Mouse (Mus musculus) lung, embryonic 14.5 days (tissue): ENCODE measurements around the gene Calcoco1. TPM values are rescaled to one million over a fixed set of nuclear protein-coding genes. Genes with fewer than 3 reads are reported as not detected.

ENCODE experiments used
- ATAC-seq: fragments of 200-750 bp; cut with Nextera tagmentation; 2 replicates; pipeline ENCODE4 v1.8.0; 2017; ENCODE audit warnings: mild to moderate bottlenecking, moderate TSS enrichment, moderate library complexity; ENCODE audit not compliant: insufficient read depth
- DNase-seq: peaks from one replicate; pipeline ENCODE4 v3.0.0-alpha.2; 2015
- H3K27ac ChIP-seq: fragments of 300-500 bp; sonication (generic); 2 replicates; pipeline ENCODE4 v1.5.1; 2014; ENCODE audit warnings: low read depth, mild to moderate bottlenecking, moderate library complexity
- H3K27me3 ChIP-seq: fragments of 300-500 bp; sonication (generic); 2 replicates; pipeline ENCODE4 v1.6.1; 2014; ENCODE audit warnings: low read length, control low read depth; ENCODE audit not compliant: insufficient read depth
- H3K36me3 ChIP-seq: fragments of 300-500 bp; sonication (generic); 2 replicates; pipeline ENCODE4 v1.6.1; 2014; ENCODE audit warnings: control low read depth; ENCODE audit not compliant: insufficient read depth
- H3K4me1 ChIP-seq: fragments of 300-500 bp; sonication (generic); 2 replicates; pipeline ENCODE4 v1.6.1; 2014; ENCODE audit warnings: antibody characterized with exemption, control low read depth; ENCODE audit not compliant: insufficient read depth
- H3K4me2 ChIP-seq: fragments of 300-500 bp; sonication (generic); 2 replicates; pipeline ENCODE4 v1.6.1; 2014; ENCODE audit warnings: mild to moderate bottlenecking
- H3K4me3 ChIP-seq: fragments of 300-500 bp; sonication (generic); 2 replicates; pipeline ENCODE4 v1.5.1; 2014; ENCODE audit warnings: low read depth, low read length
- H3K9ac ChIP-seq: fragments of 300-500 bp; sonication (generic); 2 replicates; pipeline ENCODE4 v1.6.1; 2014
- H3K9me3 ChIP-seq: fragments of 300-500 bp; sonication (generic); 2 replicates; pipeline ENCODE4 v1.6.1; 2016; ENCODE audit warnings: low read depth, low read length, control low read depth
- CTCF ChIP-seq: IDR thresholded peaks from 2 replicates; pipeline ENCODE4 v1.5.1; 2016; ENCODE audit warnings: antibody characterized with exemption, low read depth
- WGBS: fragments of 180-500 bp; shearing (Covaris S2); extraction: QIAGEN DNeasy Blood & Tissue Kit; methylation state at CpG from one replicate; pipeline ENCODE4 v1.1.7; 2014; 5-methylcytosine and 5-hydroxymethylcytosine counted together
- polyA plus RNA-seq: library from polyadenylated mRNA; unstranded; fragments of >200 nt; fragmentation: Nextera tagmentation; extraction: Ambion mirVana; gene quantifications from 2 replicates; pipeline ENCODE4 v1.2.1, GENCODE M21; 2014

Calcoco1 gene
- polyA plus RNA-seq, 1 experiment from 2014 or later, result 36.4 TPM

- H3K4me2 ChIP-seq, result peak overlapping the region; percentile 83
- under 1% methylated on average over 32 of the region's 32 CpGs for WGBS
- H3K27me3 ChIP-seq, result peaks cover 63% of the 10 kb centered on the region
- H3K4me3 ChIP-seq, result peak overlapping the region; percentile 45
- ATAC-seq (peak; percentile 74), DNase-seq (peak; percentile 77)
- H3K9me3 ChIP-seq, result no peaks in the 10 kb centered on the region
- no peaks in the 10 kb centered on the region for H3K36me3 ChIP-seq
- no peaks in the 10 kb centered on the region; the same call in 1 of the 2 replicates for H3K4me1 ChIP-seq
- H3K27ac ChIP-seq, result no peak overlapping the region
- peak; percentile 66 for TF ChIP-seq CTCF
- H3K9ac ChIP-seq, result peak overlapping the region; percentile 40
These were observed 29.0 kb downstream of the Calcoco1 start for GRCm38 (mm10) chr15:102692991-102693411.

DNA sequence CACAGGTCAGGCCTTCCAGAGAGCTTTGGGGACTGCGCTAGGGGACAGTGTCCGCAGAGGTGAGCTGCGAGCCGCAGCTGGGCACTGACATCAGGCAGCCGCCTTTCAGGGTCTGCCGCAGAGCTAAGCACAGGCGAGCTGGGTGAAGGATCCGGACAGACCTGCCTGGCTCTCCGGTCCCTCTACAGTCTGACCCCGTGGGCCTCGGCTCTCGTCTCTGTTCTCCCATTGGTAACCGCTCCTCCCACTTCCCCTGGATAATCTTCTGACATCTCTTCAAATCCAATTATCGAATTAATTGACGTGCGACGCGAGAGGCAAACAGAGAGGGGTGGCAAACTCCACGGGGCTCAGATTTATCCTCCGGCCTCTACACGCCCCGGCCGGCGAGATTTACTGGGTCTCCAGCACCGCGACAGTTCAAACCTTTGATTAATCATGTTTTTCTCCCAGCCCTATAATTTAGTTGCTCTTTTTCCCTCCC lies 29.6 kb downstream of the Calcoco1 start:
- H3K9ac ChIP-seq, result peak overlapping the region; percentile 40
- peak overlapping the region; percentile 83 for H3K4me2 ChIP-seq
- peak overlapping the region; percentile 45 for H3K4me3 ChIP-seq
- no peak for TF ChIP-seq CTCF
- H3K36me3 ChIP-seq, result no peaks in the 10 kb centered on the region
- peaks cover 57% of the 10 kb centered on the region for H3K27me3 ChIP-seq
- 2% methylated on average over 26 of the region's 26 CpGs for WGBS
- H3K9me3 ChIP-seq, result no peaks in the 10 kb centered on the region
- H3K4me1 ChIP-seq, result no peaks in the 10 kb centered on the region; the same call in 1 of the 2 replicates
- peak; percentile 34 for DNase-seq
- H3K27ac ChIP-seq, result no peak overlapping the region
- peak; percentile 36; the same call in 1 of the 2 replicates for ATAC-seq

GRCm38 (mm10) chr15:102685791-102686190 lies 36.2 kb downstream of the Calcoco1 start:
- Histone ChIP-seq H3K27ac (no peak overlapping the region), H3K4me1 (no peaks in the 10 kb centered on the region), H3K9ac (no peak overlapping the region), H3K4me2 (no peak overlapping the region), H3K9me3 (no peaks in the 10 kb centered on the region), H3K27me3 (no peaks in the 10 kb centered on the region), H3K4me3 (no peak overlapping the region), H3K36me3 (no peaks in the 10 kb centered on the region)
- no peak for DNase-seq
- ATAC-seq, result no peak
- no peak for TF ChIP-seq CTCF
- 15% methylated on average over 4 of the region's 4 CpGs for WGBS

DNA sequence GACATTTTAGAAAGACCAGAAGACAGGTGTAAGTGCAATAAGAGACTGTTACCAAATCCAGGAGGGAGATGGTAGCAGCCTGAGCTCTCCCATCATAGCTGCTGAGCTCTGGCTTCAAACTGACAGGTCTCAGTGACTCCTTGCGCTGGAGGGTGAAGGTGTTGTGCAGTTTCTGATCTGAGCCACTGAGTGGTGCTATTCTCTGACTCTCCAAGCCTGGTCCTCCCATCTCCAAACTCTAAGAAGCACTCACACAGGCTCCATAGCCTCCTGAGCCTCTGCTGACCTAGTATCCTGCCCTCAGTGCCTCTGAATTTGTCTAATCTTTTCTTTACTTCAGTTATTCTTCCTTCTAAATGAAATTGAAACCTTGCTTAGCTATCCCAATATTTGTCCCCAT lies 38.3 kb downstream of the Calcoco1 start:
- Histone ChIP-seq H3K4me1 (no peaks in the 10 kb centered on the region), H3K27me3 (no peaks in the 10 kb centered on the region), H3K27ac (no peak overlapping the region), H3K9ac (no peak overlapping the region), H3K36me3 (no peaks in the 10 kb centered on the region), H3K4me3 (no peak overlapping the region), H3K4me2 (no peak overlapping the region), H3K9me3 (no peaks in the 10 kb centered on the region)
- ATAC-seq, result no peak; the same call in 1 of the 2 replicates
- peak; percentile 51 for TF ChIP-seq CTCF
- WGBS, result 10% methylated on average over 1 of the region's 1 CpGs
- DNase-seq, result peak; percentile 35

DNA sequence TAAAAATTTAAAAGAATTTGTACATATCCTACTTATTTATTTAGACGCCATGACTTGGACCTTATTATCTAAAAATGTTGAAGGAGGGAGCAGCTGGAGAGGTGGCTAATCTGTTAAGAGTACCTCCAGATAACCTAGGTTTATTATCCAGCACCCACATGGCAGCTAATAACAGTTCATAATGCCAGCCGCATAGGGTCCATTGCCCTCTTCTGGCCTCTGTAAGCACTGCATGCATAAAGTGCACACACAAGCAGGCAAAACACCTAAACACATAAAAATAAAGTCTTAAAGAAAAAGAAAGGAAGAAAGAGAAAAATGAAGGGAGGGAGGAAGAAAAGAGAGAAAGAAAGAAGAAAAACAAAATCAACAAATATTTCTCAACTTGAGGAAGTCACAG lies 45.6 kb downstream of the Calcoco1 start:
- ATAC-seq, result no peak
- H3K4me2 ChIP-seq, result no peak overlapping the region
- H3K4me1 ChIP-seq, result peaks cover 9% of the 10 kb centered on the region
- H3K27ac ChIP-seq, result no peak overlapping the region
- H3K9ac ChIP-seq, result no peak overlapping the region
- no peaks in the 10 kb centered on the region for H3K9me3 ChIP-seq
- DNase-seq, result no peak
- WGBS, result 94% methylated on average over 2 of the region's 2 CpGs
- no peaks in the 10 kb centered on the region for H3K36me3 ChIP-seq
- no peaks in the 10 kb centered on the region for H3K27me3 ChIP-seq
- H3K4me3 ChIP-seq, result no peak overlapping the region
- peak; percentile 33; the same call in 1 of the 2 replicates for TF ChIP-seq CTCF

DNA sequence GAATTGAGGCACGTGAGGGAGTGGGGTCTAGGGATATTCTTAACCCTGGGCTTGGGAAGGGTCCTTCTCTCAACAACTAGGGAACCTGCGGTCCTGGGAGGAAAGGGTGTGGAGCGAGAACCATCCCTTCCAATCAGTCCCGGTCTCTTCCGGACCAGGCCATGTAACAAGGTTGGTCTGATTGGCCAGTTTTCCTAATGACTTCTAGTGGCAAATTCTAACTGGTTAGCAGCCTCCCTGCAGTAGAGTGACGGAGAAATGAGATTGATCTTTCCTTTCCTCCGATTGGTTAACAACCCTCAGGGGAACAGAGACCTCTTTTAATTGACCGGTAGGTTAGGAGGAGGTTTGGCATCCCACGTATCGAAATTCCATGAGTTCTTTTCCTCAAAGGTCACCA lies 48.4 kb downstream of the Calcoco1 start:
- H3K27ac ChIP-seq, result peak overlapping the region; percentile 100
- H3K9ac ChIP-seq, result no peak overlapping the region; the same call in 1 of the 2 replicates
- peaks cover 10% of the 10 kb centered on the region for H3K36me3 ChIP-seq
- H3K4me2 ChIP-seq, result peak overlapping the region; percentile 63
- H3K27me3 ChIP-seq, result no peaks in the 10 kb centered on the region
- ATAC-seq, result peak; percentile 53
- DNase-seq, result peak; percentile 87
- peaks cover 17% of the 10 kb centered on the region for H3K4me1 ChIP-seq
- WGBS, result 5% methylated on average over 10 of the region's 10 CpGs
- H3K4me3 ChIP-seq, result peak overlapping the region; percentile 14
- no peaks in the 10 kb centered on the region for H3K9me3 ChIP-seq
- TF ChIP-seq CTCF, result no peak

- Histone ChIP-seq H3K9me3 (no peaks in the 10 kb centered on the region), H3K9ac (peak within 1 kb of the TSS; percentile 84), H3K27me3 (no peaks in the 10 kb centered on the region), H3K27ac (peak within 1 kb of the TSS; percentile 100), H3K4me1 (peaks cover 17% of the 10 kb centered on the region), H3K36me3 (peaks cover 19% of the 10 kb centered on the region), H3K4me3 (peak within 1 kb of the TSS; percentile 77), H3K4me2 (peak within 1 kb of the TSS; percentile 63)
- DNase-seq (peak; percentile 72), ATAC-seq (no peak)
- WGBS, result 3% methylated on average over 37 of the region's 37 CpGs
- no peak for TF ChIP-seq CTCF
These were observed 49.5 kb downstream of the Calcoco1 start, which contains the start of gene Atp5g2 for GRCm38 (mm10) chr15:102672215-102673071. Gene Atp5g2 (minus strand): TSS chr15:102672352.
